Mouse (Mus musculus): ENCODE data around the gene Irgc1.

DNA sequence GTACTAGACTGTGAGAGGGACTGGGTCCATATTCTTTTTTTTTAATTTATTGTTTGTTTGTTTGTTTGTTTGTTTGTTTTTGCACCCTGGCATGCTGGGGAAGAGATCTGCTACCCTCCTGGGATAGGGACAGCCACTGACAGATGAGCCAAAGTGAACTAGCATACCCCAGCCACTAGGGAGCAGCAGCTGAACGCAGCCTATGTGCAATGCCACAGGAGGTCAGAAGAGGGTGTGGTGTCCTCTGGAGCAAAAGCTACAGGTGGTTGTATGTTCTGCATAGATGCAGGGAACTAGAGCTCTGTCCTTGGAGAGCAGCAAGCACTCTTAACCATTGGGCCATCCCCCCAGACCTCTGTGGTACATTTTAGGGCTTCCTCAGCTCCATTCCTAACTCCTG, 10.3 kb downstream of the Irgc1 start:
- 0 out of 2 replicates have a peak, but pooled peaks have one; percentile 45 for TF ChIP-seq HCFC1 (IDR thresholded peaks at IDR 0.05; ENCODE audit: borderline replicate concordance, insufficient read depth, low read length)
- no peak for TF ChIP-seq MAFK (IDR thresholded peaks at IDR 0.05; ENCODE audit: insufficient read depth, low read depth, low read length)

All from ES-E14 (cell line).